Mouse (Mus musculus) urinary bladder, postnatal 25 days (tissue): Measurements from ENCODE around the gene Phox2b.

Experiments
- DNase-seq: peaks from one replicate; pipeline ENCODE4 v3.0.0; 2022; ENCODE audit warnings: low spot score

The Phox2b gene

GRCm38 (mm10) chr5:67098733-67099323 is at the start of gene Phox2b:
Gene Phox2b, minus strand, starts transcription at chr5:67099301.
- no peak for DNase-seq

GRCm38 (mm10) chr5:67142622-67143021 is 43.5 kb upstream of the Phox2b start:
- DNase-seq, result no peak

GRCm38 (mm10) chr5:67139052-67140015 is 40.2 kb upstream of the Phox2b start:
- no peak for DNase-seq

GRCm38 (mm10) chr5:67138643-67139042 is 39.5 kb upstream of the Phox2b start:
- no peak for DNase-seq

- DNase-seq, result no peak
Measured at GRCm38 (mm10) chr5:67134698-67135097, 35.6 kb upstream of the Phox2b start.

GRCm38 (mm10) chr5:67131671-67132070 is 32.6 kb upstream of the Phox2b start:
- DNase-seq, result no peak

- DNase-seq, result no peak
Measured at GRCm38 (mm10) chr5:67106261-67106660, 7.2 kb upstream of the Phox2b start.

GRCm38 (mm10) chr5:67103016-67103415 is 3.9 kb upstream of the Phox2b start:
- DNase-seq, result no peak

GRCm38 (mm10) chr5:67101793-67102600 is 2.9 kb upstream of the Phox2b start:
- DNase-seq, result no peak

- no peak for DNase-seq
Measured at GRCm38 (mm10) chr5:67101395-67101760, 2.3 kb upstream of the Phox2b start.

- no peak for DNase-seq
Measured at GRCm38 (mm10) chr5:67100564-67101394, 1.7 kb upstream of the Phox2b start.

- DNase-seq, result no peak
Measured at GRCm38 (mm10) chr5:67099393-67100271, 531 bp upstream of the Phox2b start.

- no peak for DNase-seq
Measured at GRCm38 (mm10) chr5:67098051-67098732, 909 bp downstream of the Phox2b start.

- no peak for DNase-seq
Measured at GRCm38 (mm10) chr5:67097106-67098050, 1.7 kb downstream of the Phox2b start.

GRCm38 (mm10) chr5:67096378-67096771 is 2.7 kb downstream of the Phox2b start:
- no peak for DNase-seq

GRCm38 (mm10) chr5:67095651-67096377 is 3.3 kb downstream of the Phox2b start:
- no peak for DNase-seq

- DNase-seq, result no peak
Measured at GRCm38 (mm10) chr5:67095153-67095552, 3.9 kb downstream of the Phox2b start.

- no peak for DNase-seq
Measured at GRCm38 (mm10) chr5:67093991-67094390, 5.1 kb downstream of the Phox2b start.
